Mouse (Mus musculus) small intestine, adult 2 months (tissue): Measurements from ENCODE around the gene Rras2. TPM values are rescaled to one million over a fixed set of nuclear protein-coding genes. Genes with fewer than 3 reads are reported as not detected.

ENCODE experiments used
- H3K27ac ChIP-seq: fragments of 200-500 bp; 2 replicates; pipeline ENCODE4 v1.5.1; 2012; ENCODE audit warnings: low read depth, low read length, control low read depth, inconsistent platforms; ENCODE audit not compliant: insufficient read depth
- H3K27me3 ChIP-seq: fragments of 200-500 bp; 2 replicates; pipeline ENCODE4 v1.6.1; 2012; ENCODE audit warnings: mild to moderate bottlenecking, moderate library complexity, low read length, inconsistent platforms; ENCODE audit not compliant: control insufficient read depth, insufficient read depth
- H3K36me3 ChIP-seq: fragments of 200-500 bp; 2 replicates; pipeline ENCODE4 v1.6.1; 2012; ENCODE audit warnings: mild to moderate bottlenecking, low read length, control low read depth, inconsistent platforms; ENCODE audit not compliant: control insufficient read depth, insufficient read depth
- H3K4me1 ChIP-seq: fragments of 200-500 bp; 2 replicates; pipeline ENCODE4 v1.6.1; 2012; ENCODE audit warnings: low read length, inconsistent platforms, mixed read lengths; ENCODE audit not compliant: control insufficient read depth, insufficient read depth, insufficient read length
- H3K4me3 ChIP-seq: fragments of 200-500 bp; 2 replicates; pipeline ENCODE4 v1.5.1; 2012; ENCODE audit warnings: low read depth, mild to moderate bottlenecking, control low read depth, inconsistent platforms, low read length, moderate library complexity
- CTCF ChIP-seq: fragments of 200-500 bp; IDR thresholded peaks from 2 replicates; pipeline ENCODE4 v1.5.1; 2012; ENCODE audit warnings: low read depth, mild to moderate bottlenecking, control low read depth, inconsistent platforms, low read length, moderate library complexity, mixed read lengths; ENCODE audit not compliant: insufficient replicate concordance, insufficient read length; ENCODE audit errors: extremely low read depth
- POLR2A ChIP-seq: fragments of 200-500 bp; IDR thresholded peaks from 2 replicates; pipeline ENCODE4 v1.6.1; 2012; ENCODE audit warnings: low read depth, mild to moderate bottlenecking, control low read depth, inconsistent platforms, low read length, moderate library complexity
- WGBS: fragments of 180-500 bp; shearing (Covaris S2); methylation state at CpG from one replicate; pipeline ENCODE4 v1.1.7; 2018; 5-methylcytosine and 5-hydroxymethylcytosine counted together
- polyA plus RNA-seq: library from polyadenylated mRNA; depleted of rRNA; stranded (reverse); fragments of >200 nt; gene quantifications from 2 replicates; pipeline ENCODE4 v1.2.3, GENCODE M21; 2012

Gene Rras2
- polyA plus RNA-seq, 1 experiment = 21.3 TPM

- H3K4me3 ChIP-seq = no peak overlapping the region
- no peak for TF ChIP-seq CTCF
- TF ChIP-seq POLR2A = no peak
- H3K4me1 ChIP-seq = peaks cover 20% of the 10 kb centered on the region
- H3K27ac ChIP-seq = no peak overlapping the region
- 30% methylated on average over 11 of the region's 11 CpGs for WGBS
- H3K36me3 ChIP-seq = no peaks in the 10 kb centered on the region
- H3K27me3 ChIP-seq = no peaks in the 10 kb centered on the region
Measured at GRCm38 (mm10) chr7:114065407-114066185, 52.0 kb downstream of the Rras2 start.

GRCm38 (mm10) chr7:114063966-114064365 is 53.6 kb downstream of the Rras2 start:
- no peak for TF ChIP-seq CTCF
- no peak for TF ChIP-seq POLR2A
- no peak overlapping the region for H3K4me3 ChIP-seq
- no peaks in the 10 kb centered on the region for H3K27me3 ChIP-seq
- peaks cover 13% of the 10 kb centered on the region for H3K4me1 ChIP-seq
- no peak overlapping the region for H3K27ac ChIP-seq
- 81% methylated on average over 6 of the region's 6 CpGs for WGBS
- H3K36me3 ChIP-seq = no peaks in the 10 kb centered on the region; the same call in 1 of the 2 replicates

DNA sequence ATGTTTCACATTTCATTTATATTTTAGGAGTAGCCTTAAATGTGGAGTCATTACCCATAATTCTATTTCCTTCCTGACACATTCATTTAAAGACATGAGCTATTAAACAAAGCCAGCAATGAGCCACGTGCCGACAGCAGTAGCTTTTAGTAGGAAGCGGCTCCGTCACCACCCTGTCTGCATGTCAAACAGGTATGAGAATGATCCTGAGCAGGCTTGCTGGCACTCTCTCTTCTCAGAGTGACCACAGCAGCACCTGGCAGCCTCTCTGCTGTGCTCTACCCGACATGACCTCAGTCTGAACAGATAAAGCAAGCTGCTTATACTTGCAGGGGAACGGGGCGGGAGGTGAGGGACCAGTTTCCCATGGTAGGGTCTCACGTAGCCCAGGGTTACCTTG is 54.0 kb downstream of the Rras2 start:
- peaks cover 1% of the 10 kb centered on the region; the same call in 1 of the 2 replicates for H3K36me3 ChIP-seq
- 41% methylated on average over 8 of the region's 8 CpGs for WGBS
- no peak for TF ChIP-seq POLR2A
- no peak for TF ChIP-seq CTCF
- H3K4me1 ChIP-seq = peaks cover 9% of the 10 kb centered on the region
- no peaks in the 10 kb centered on the region for H3K27me3 ChIP-seq
- H3K4me3 ChIP-seq = no peak overlapping the region
- H3K27ac ChIP-seq = no peak overlapping the region

DNA sequence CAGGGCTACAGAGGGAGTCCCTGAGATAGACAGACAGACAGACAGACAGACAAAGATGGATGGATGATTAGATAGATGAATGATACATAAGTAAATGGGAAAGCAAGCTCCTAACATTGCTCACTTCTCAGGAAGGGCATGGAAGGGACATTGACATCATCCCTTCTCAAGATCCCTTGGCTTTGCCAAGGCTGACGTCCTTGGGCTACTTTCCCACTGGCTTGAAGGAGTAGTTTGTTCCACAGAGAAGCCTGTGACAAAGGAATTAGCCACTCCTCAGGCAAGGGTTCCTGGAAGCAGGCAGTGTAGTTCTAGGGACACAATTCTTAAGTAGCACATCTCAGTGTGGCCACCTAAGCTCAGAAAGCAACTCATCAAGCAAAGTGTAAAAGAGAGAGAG is 55.1 kb downstream of the Rras2 start:
- WGBS = 65% methylated on average over 1 of the region's 1 CpGs
- Histone ChIP-seq H3K27me3 (no peaks in the 10 kb centered on the region), H3K4me3 (no peak overlapping the region), H3K4me1 (peaks cover 8% of the 10 kb centered on the region), H3K27ac (no peak overlapping the region), H3K36me3 (peaks cover 6% of the 10 kb centered on the region)
- TF ChIP-seq CTCF (no peak), POLR2A (no peak)

- H3K27ac ChIP-seq = no peak overlapping the region
- 93% methylated on average over 6 of the region's 6 CpGs for WGBS
- peaks cover 10% of the 10 kb centered on the region for H3K36me3 ChIP-seq
- no peaks in the 10 kb centered on the region for H3K27me3 ChIP-seq
- no peak for TF ChIP-seq POLR2A
- no peak for TF ChIP-seq CTCF
- H3K4me3 ChIP-seq = no peak overlapping the region
- H3K4me1 ChIP-seq = peaks cover 2% of the 10 kb centered on the region; the same call in 1 of the 2 replicates
Measured at GRCm38 (mm10) chr7:114060445-114060844, 57.1 kb downstream of the Rras2 start.

- TF ChIP-seq POLR2A = no peak
- no peak for TF ChIP-seq CTCF
- Histone ChIP-seq H3K4me1 (no peaks in the 10 kb centered on the region), H3K36me3 (peaks cover 10% of the 10 kb centered on the region), H3K27ac (no peak overlapping the region), H3K27me3 (no peaks in the 10 kb centered on the region), H3K4me3 (no peak overlapping the region)
- WGBS = 88% methylated on average over 6 of the region's 6 CpGs
Measured at GRCm38 (mm10) chr7:114058927-114059441, 58.6 kb downstream of the Rras2 start.

GRCm38 (mm10) chr7:114058166-114058565 is 59.4 kb downstream of the Rras2 start:
- Histone ChIP-seq H3K27me3 (no peaks in the 10 kb centered on the region), H3K4me3 (no peak overlapping the region), H3K4me1 (no peaks in the 10 kb centered on the region), H3K27ac (no peak overlapping the region), H3K36me3 (peaks cover 12% of the 10 kb centered on the region)
- TF ChIP-seq CTCF (no peak), POLR2A (no peak)
- WGBS = 93% methylated on average over 16 of the region's 16 CpGs
